Mouse (Mus musculus) spleen, adult 2 months (tissue): ENCODE data around the gene Ptprg. TPM values are rescaled to one million over a fixed set of nuclear protein-coding genes. Genes with fewer than 3 reads are reported as not detected.

Source experiments
- DNase-seq, 2 experiments: peaks; one replicate each; pipeline versions ENCODE4 v3.0.0 to v3.0.0-alpha.2; 2012 to 2021; ENCODE audit warnings: low spot score in 2 of 2, low read depth in 1 of 2
- H3K27ac ChIP-seq: fragments of 200-500 bp; 2 replicates; pipeline ENCODE4 v1.5.1; 2012; ENCODE audit warnings: low read length, inconsistent platforms; ENCODE audit not compliant: insufficient read depth
- H3K27me3 ChIP-seq: fragments of 200-500 bp; 2 replicates; pipeline ENCODE4 v1.6.1; 2012; ENCODE audit warnings: mild to moderate bottlenecking, moderate library complexity, low read length, inconsistent platforms; ENCODE audit not compliant: control insufficient read depth, insufficient read depth
- H3K36me3 ChIP-seq: fragments of 200-500 bp; 2 replicates; pipeline ENCODE4 v1.6.1; 2012; ENCODE audit warnings: mild to moderate bottlenecking, low read length, inconsistent platforms; ENCODE audit not compliant: control insufficient read depth, insufficient read depth
- H3K4me1 ChIP-seq: fragments of 200-500 bp; 2 replicates; pipeline ENCODE4 v1.6.1; 2011; ENCODE audit warnings: inconsistent platforms; ENCODE audit not compliant: control insufficient read depth, insufficient read depth, insufficient read length
- H3K4me3 ChIP-seq: fragments of 200-500 bp; 2 replicates; pipeline ENCODE4 v1.5.1; 2011; ENCODE audit warnings: mild to moderate bottlenecking, inconsistent platforms; ENCODE audit not compliant: insufficient read depth, insufficient read length; ENCODE audit errors: extremely low read depth
- CTCF ChIP-seq: fragments of 200-500 bp; IDR thresholded peaks from 2 replicates; pipeline ENCODE4 v1.5.1; 2011; ENCODE audit warnings: mild to moderate bottlenecking, inconsistent platforms; ENCODE audit not compliant: insufficient read depth, insufficient read length, insufficient replicate concordance; ENCODE audit errors: extremely low read depth
- POLR2A ChIP-seq: fragments of 200-500 bp; IDR thresholded peaks from 2 replicates; pipeline ENCODE4 v1.6.1; 2011; ENCODE audit warnings: low read depth, low read length, inconsistent platforms
- WGBS: fragments of 180-500 bp; shearing (Covaris S2); methylation state at CpG from one replicate; pipeline ENCODE4 v1.1.7; 2018; 5-methylcytosine and 5-hydroxymethylcytosine counted together
- polyA plus RNA-seq: library from polyadenylated mRNA; depleted of rRNA; stranded (reverse); fragments of >200 nt; gene quantifications from 2 replicates; pipeline ENCODE4 v1.2.3, GENCODE M21; 2012

The Ptprg gene
- polyA plus RNA-seq, 1 experiment = 4.9 TPM

DNA sequence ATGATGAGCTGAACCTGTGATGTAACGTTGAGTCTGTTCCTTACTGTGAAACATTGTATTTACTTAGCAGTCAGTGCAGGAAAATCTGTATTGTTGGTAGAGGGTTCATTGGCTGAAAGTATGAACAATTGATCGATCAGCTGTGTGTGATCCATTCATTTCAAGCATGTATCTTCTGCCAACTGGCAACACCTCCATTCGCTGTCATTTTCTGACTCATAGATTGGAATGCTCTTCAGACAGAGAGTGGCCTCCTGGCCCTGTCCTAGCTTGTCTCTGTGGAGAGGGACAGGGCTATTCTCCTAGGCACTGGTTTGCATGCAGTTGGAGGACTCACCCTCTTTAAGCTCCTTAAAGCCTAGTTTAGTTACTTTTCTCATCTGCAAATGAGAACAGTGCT is 62.4 kb downstream of the Ptprg start:
- H3K27ac ChIP-seq = no peak overlapping the region
- no peak overlapping the region for H3K4me3 ChIP-seq
- WGBS = 80% methylated on average over 3 of the region's 3 CpGs
- no peak for DNase-seq
- TF ChIP-seq POLR2A (no peak), CTCF (no peak)
- no peaks in the 10 kb centered on the region for H3K27me3 ChIP-seq
- H3K4me1 ChIP-seq = no peaks in the 10 kb centered on the region
- H3K36me3 ChIP-seq = no peaks in the 10 kb centered on the region

DNA sequence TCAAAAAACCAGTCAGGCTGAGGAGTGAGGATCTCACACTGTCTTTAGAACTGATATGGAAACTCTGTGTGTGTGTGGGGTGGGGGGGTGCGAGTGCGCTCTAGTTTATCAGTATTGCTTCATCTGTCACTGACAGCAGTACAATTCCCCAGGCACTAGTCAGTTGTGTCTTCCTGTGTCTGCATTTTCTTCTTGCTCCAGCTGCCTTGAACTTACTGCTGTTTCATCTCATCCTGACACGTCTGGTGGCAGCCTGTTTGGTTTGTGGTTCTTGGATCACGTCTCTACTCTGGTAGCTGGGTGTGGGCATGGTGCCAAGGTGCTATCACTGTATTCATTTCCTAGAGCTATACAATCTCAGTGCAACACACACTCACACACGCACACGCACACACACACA is 64.0 kb downstream of the Ptprg start:
- Histone ChIP-seq H3K27me3 (no peaks in the 10 kb centered on the region), H3K4me3 (no peak overlapping the region), H3K4me1 (no peaks in the 10 kb centered on the region), H3K36me3 (no peaks in the 10 kb centered on the region), H3K27ac (no peak overlapping the region)
- no peak for DNase-seq
- TF ChIP-seq CTCF = no peak
- no peak for TF ChIP-seq POLR2A
- WGBS = 59% methylated on average over 6 of the region's 6 CpGs

DNA sequence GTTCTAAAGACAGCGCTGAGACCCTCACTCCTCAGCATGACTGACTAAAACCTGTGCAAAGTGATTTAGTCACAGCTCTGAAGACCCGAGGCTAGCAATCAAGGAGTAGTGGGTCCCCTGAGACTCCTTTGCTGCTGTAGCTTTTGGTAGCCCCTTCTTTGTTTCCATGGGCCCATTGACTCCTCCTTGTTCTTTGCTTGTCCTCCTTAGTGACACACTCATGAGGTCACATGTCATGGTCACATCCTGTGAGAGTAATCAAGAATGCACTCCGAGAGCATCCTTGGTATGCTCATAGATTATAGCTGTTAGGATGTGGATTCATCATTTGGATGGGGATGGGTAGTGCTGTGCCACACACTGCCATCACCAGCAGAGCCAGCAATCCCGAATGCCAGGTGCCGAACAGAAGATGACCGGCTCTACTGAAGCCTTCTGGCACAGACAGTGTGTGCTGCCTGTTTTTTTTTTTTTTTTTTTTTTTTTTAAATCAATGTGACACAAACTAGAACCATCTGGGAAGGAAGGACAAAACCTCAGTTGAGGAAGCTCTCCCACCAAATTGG is 64.9 kb downstream of the Ptprg start:
- 87% methylated on average over 6 of the region's 6 CpGs for WGBS
- TF ChIP-seq POLR2A (no peak), CTCF (no peak)

DNA sequence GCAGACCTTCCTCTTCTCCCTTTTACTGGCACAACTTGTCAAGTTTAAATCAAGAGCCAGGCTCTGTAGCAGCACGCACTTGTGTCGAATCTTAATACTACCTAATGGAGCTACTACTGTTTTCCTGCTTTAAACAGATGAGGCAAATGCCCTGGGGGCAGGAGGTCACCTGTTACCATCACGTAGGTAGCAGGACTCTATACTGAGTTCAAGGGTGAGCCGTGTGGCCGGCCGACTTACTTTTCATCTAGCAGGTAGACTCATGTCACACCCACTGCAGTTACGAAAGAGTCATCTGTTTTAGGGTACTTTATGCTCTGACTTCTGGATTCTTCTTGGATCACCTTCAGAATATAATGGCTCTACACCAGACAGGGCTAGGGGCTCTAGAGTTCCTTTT is 66.3 kb downstream of the Ptprg start:
- TF ChIP-seq POLR2A (no peak), CTCF (no peak)
- no peaks in the 10 kb centered on the region for H3K27me3 ChIP-seq
- no peak overlapping the region for H3K27ac ChIP-seq
- no peaks in the 10 kb centered on the region for H3K36me3 ChIP-seq
- H3K4me1 ChIP-seq = no peaks in the 10 kb centered on the region
- DNase-seq = no peak
- H3K4me3 ChIP-seq = no peak overlapping the region
- WGBS = 89% methylated on average over 7 of the region's 7 CpGs

More for the DNA sequence above, 64.9 kb downstream of the Ptprg start:
- Histone ChIP-seq H3K4me1 (no peaks in the 10 kb centered on the region), H3K4me3 (no peak overlapping the region), H3K27me3 (no peaks in the 10 kb centered on the region), H3K27ac (no peak overlapping the region), H3K36me3 (no peaks in the 10 kb centered on the region)
- DNase-seq = no peak

DNA sequence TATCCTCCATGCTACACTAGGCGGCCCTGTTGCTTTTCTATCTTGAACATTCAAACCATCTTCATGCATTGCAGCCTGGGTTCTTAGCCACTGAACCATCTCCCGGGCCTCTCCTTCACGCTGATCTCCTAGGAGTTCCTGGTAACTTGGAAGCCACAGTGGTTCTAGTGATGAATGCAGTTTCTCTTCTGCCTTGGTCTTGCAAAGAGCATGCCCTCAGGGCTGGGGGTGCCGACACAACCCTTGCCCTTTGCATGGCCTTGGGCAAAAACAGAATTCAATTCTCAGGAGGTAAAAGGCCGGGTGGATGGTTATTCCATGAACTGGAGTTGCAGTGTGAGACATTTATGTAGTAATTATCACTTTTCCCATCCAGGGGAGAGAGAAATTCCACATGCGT is 67.0 kb downstream of the Ptprg start:
- TF ChIP-seq CTCF (no peak), POLR2A (no peak)

DNA sequence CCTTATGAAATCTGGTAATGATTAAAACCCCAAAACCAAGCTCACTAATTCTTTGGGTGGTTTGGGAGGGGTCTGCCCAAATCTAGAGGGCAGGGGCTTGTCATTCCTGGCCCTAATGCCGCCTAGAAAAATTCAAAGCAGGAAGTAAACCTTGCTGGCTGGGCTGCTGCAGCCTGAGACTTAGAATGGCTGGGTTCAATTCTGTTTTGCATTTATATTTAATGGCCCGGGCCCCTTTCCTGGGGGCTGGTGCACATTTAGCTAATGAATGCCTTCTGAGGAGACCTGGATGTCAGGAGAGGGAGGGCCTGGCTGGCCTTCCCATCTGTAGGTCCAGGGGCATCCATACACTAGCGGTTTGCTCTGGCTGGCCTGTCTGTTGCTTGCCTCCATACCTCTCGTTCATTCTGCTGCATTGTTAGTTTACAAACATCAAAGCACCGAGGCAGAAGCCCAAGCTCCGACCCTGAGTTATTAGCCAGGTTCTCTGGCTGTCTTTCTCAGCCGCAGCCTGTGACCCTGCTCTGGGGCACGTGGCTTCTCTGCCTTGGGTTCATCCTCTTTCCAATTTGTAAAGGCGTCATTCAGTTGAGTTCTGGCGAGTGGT is 67.7 kb downstream of the Ptprg start:
- Histone ChIP-seq H3K27ac (no peak overlapping the region), H3K4me3 (no peak overlapping the region), H3K4me1 (no peaks in the 10 kb centered on the region), H3K36me3 (no peaks in the 10 kb centered on the region), H3K27me3 (no peaks in the 10 kb centered on the region)
- DNase-seq = no peak
- TF ChIP-seq CTCF (no peak), POLR2A (no peak)
- WGBS = 69% methylated on average over 10 of the region's 10 CpGs

More for the DNA sequence above, 67.0 kb downstream of the Ptprg start:
- Histone ChIP-seq H3K4me3 (no peak overlapping the region), H3K27ac (no peak overlapping the region), H3K27me3 (no peaks in the 10 kb centered on the region), H3K36me3 (no peaks in the 10 kb centered on the region), H3K4me1 (no peaks in the 10 kb centered on the region)
- no peak for DNase-seq
- WGBS = 90% methylated on average over 6 of the region's 6 CpGs

DNA sequence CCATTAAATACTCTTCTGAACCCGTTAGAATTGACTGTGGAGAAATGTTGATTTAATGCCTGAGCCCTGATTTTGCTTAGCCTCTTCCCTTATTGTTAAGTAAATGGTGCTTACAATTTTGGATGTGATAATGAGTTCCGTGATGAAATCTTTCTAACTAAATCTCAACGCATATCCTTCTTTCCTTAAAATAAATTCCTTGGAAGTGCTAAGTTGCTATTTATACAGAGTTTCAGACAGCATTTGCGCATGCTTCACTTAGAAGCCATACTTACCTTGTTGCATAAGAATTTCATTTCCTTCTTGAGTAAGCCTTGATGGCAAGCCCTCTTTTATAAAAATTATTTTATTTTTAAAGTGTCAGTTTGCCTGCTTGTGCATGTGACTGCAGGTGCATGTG is 70.2 kb downstream of the Ptprg start:
- 84% methylated on average over 4 of the region's 4 CpGs for WGBS

More for the DNA sequence above, 70.2 kb downstream of the Ptprg start:
- Histone ChIP-seq H3K27ac (no peak overlapping the region), H3K4me3 (no peak overlapping the region), H3K36me3 (no peaks in the 10 kb centered on the region), H3K27me3 (no peaks in the 10 kb centered on the region), H3K4me1 (no peaks in the 10 kb centered on the region)
- TF ChIP-seq POLR2A = no peak
- TF ChIP-seq CTCF = no peak
- DNase-seq = no peak
